Mouse (Mus musculus) gastrocnemius, adult 2 months (tissue): Measurements from ENCODE around the gene Aox3. TPM values are rescaled to one million over a fixed set of nuclear protein-coding genes. Genes with fewer than 3 reads are reported as not detected.

Experiments used
- DNase-seq: peaks from one replicate; pipeline ENCODE4 v3.0.0; 2022
- H3K27ac ChIP-seq: fragments of 200-600 bp; 2 replicates; pipeline ENCODE4 v1.8.1; 2022; ENCODE audit warnings: mild to moderate bottlenecking
- H3K4me3 ChIP-seq: fragments of 200-600 bp; 2 replicates; pipeline ENCODE4 v1.8.1; 2022; ENCODE audit warnings: mild to moderate bottlenecking, moderate library complexity
- CTCF ChIP-seq: fragments of 200-600 bp; IDR thresholded peaks from 2 replicates; pipeline ENCODE4 v1.8.1; 2022; ENCODE audit warnings: antibody characterized with exemption, mild to moderate bottlenecking, moderate library complexity
- intact Hi-C: fragments of 180-260 bp; cut with DNase I; formaldehyde crosslinking; loops from one replicate; pipeline ENCODE4 v1.15.1; 2025
- long read RNA-seq, 2 experiments: library from polyadenylated mRNA; stranded (forward); transcript quantifications; one replicate each; pipeline ENCODE4 v2.0.0; 2021
- total RNA-seq, 2 experiments: library from RNA; stranded (reverse); gene quantifications; 2 replicates each; pipeline ENCODE4 v1.2.3; 2021

Aox3 gene
- 1 to 10 TPM in 1 of 2 experiments, under 1 TPM in 1; 0.45 to 1.1 TPM for total RNA-seq
- long read RNA-seq, experiment 1, result 0 reads
- long read RNA-seq, experiment 2, result 0 reads

- peak within 1 kb of the TSS; percentile 30 for H3K4me3 ChIP-seq
- peak; percentile 82 for DNase-seq
- no peak within 1 kb of the TSS for H3K27ac ChIP-seq
- intact Hi-C loops, result no loop called here
- TF ChIP-seq CTCF, result peak; percentile 72
Measured at GRCm38 (mm10) chr1:58112880-58113279, at the start of gene Aox3. TSS of gene Aox3 (plus strand) at chr1:58113130.

GRCm38 (mm10) chr1:58065151-58065550, 47.8 kb upstream of the Aox3 start:
- TF ChIP-seq CTCF, result no peak
- Histone ChIP-seq H3K4me3 (no peak overlapping the region), H3K27ac (peak overlapping the region; percentile 64)
- DNase-seq, result no peak
- intact Hi-C loops, result no loop called here

- intact Hi-C loops, result no loop called here
- H3K27ac ChIP-seq, result peak overlapping the region; percentile 64
- TF ChIP-seq CTCF, result no peak
- peak; percentile 37 for DNase-seq
- no peak overlapping the region for H3K4me3 ChIP-seq
Measured at GRCm38 (mm10) chr1:58065606-58066005, 47.3 kb upstream of the Aox3 start.

GRCm38 (mm10) chr1:58069181-58069580, 43.7 kb upstream of the Aox3 start:
- TF ChIP-seq CTCF, result no peak
- Histone ChIP-seq H3K4me3 (no peak overlapping the region), H3K27ac (no peak overlapping the region)
- intact Hi-C loops, result no loop called here
- no peak for DNase-seq

GRCm38 (mm10) chr1:58070091-58070490, 42.8 kb upstream of the Aox3 start:
- no peak overlapping the region for H3K27ac ChIP-seq
- no peak for TF ChIP-seq CTCF
- no peak for DNase-seq
- no peak overlapping the region for H3K4me3 ChIP-seq
- intact Hi-C loops, result no loop called here

GRCm38 (mm10) chr1:58071006-58071405, 41.9 kb upstream of the Aox3 start:
- no peak for DNase-seq
- TF ChIP-seq CTCF, result no peak
- Histone ChIP-seq H3K4me3 (no peak overlapping the region), H3K27ac (no peak overlapping the region)
- intact Hi-C loops, result no loop called here

- H3K4me3 ChIP-seq, result no peak overlapping the region
- no peak overlapping the region for H3K27ac ChIP-seq
- intact Hi-C loops, result no loop called here
- TF ChIP-seq CTCF, result no peak
- no peak for DNase-seq
Measured at GRCm38 (mm10) chr1:58071509-58071908, 41.4 kb upstream of the Aox3 start.

GRCm38 (mm10) chr1:58072416-58072815, 40.5 kb upstream of the Aox3 start:
- intact Hi-C loops, result no loop called here
- Histone ChIP-seq H3K27ac (no peak overlapping the region), H3K4me3 (no peak overlapping the region)
- TF ChIP-seq CTCF, result no peak
- no peak for DNase-seq

- Histone ChIP-seq H3K4me3 (no peak overlapping the region), H3K27ac (no peak overlapping the region)
- no peak for DNase-seq
- TF ChIP-seq CTCF, result no peak
- intact Hi-C loops, result no loop called here
Measured at GRCm38 (mm10) chr1:58072991-58073730, 39.8 kb upstream of the Aox3 start.

GRCm38 (mm10) chr1:58074266-58074665, 38.7 kb upstream of the Aox3 start:
- H3K4me3 ChIP-seq, result no peak overlapping the region
- H3K27ac ChIP-seq, result no peak overlapping the region
- no peak for TF ChIP-seq CTCF
- intact Hi-C loops, result no loop called here
- DNase-seq, result no peak

GRCm38 (mm10) chr1:58077882-58078281, 35.0 kb upstream of the Aox3 start:
- intact Hi-C loops, result no loop called here
- DNase-seq, result no peak
- no peak overlapping the region for H3K27ac ChIP-seq
- TF ChIP-seq CTCF, result no peak
- no peak overlapping the region for H3K4me3 ChIP-seq

- no peak for DNase-seq
- Histone ChIP-seq H3K27ac (no peak overlapping the region), H3K4me3 (no peak overlapping the region)
- intact Hi-C loops, result no loop called here
- no peak for TF ChIP-seq CTCF
Measured at GRCm38 (mm10) chr1:58078390-58078789, 34.5 kb upstream of the Aox3 start.

GRCm38 (mm10) chr1:58079689-58080088, 33.2 kb upstream of the Aox3 start:
- intact Hi-C loops, result no loop called here
- TF ChIP-seq CTCF, result peak; percentile 40
- DNase-seq, result no peak
- no peak overlapping the region for H3K4me3 ChIP-seq
- no peak overlapping the region for H3K27ac ChIP-seq

GRCm38 (mm10) chr1:58080446-58080845, 32.5 kb upstream of the Aox3 start:
- DNase-seq, result no peak
- TF ChIP-seq CTCF, result no peak
- no peak overlapping the region for H3K27ac ChIP-seq
- no peak overlapping the region for H3K4me3 ChIP-seq
- intact Hi-C loops, result no loop called here
